Mouse (Mus musculus) mammary gland, adult 2 months (tissue): ENCODE results near the gene Ifi205. TPM values are rescaled to one million over a fixed set of nuclear protein-coding genes. Genes with fewer than 3 reads are reported as not detected.

Source experiments
- polyA plus RNA-seq: library from polyadenylated mRNA; depleted of rRNA; stranded (reverse); fragments of >200 nt; gene quantifications from 2 replicates; pipeline ENCODE4 v1.2.3, GENCODE M21; 2012; ENCODE audit warnings: low replicate concordance; rRNA removed

Gene Ifi205
- 4.2 and 12.6 TPM in 2 replicates for polyA plus RNA-seq

DNA sequence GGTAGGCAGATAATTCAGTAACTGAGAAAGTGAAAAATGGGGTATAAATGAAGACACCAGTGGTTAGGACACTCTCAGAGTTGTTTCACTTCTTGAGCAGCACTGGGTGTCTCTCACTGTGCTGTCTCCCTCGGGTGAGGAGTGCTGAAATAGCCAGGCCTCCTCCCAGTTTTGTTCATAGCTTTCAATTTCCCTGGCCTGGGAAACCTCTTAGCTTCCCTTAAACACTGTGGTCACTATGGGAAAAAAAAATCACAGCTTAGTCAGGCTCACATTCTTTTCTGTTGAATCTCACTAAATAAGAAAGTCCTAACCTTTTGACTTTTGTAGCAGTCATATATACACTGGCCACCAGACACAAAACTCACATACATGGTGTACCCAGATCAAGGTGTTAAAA, at the start of gene Ifi205:
Gene Ifi205 (minus strand): TSS at position 113 of the 400 bp plus-strand sequence.

DNA sequence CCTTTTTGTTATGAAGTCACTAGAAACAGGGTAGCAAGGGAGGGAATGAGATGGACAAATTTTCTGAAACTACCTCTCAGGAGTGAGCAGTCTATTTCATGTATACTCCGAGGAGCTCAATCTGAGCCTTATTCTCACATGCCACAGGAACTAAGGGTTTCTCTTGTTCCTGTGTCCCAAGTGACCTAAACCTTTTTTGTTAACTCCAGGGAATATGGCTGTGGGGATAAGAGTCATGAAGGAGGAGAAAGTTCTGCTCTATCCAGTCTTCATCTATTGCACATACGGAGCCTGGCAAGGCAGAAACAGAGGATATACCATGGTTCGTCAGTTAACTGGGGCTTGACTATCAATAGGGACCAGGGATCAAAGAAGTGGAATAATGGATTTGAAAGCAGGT, 34.7 kb upstream of the Ifi205 start, which contains the start of gene Olfr430:
Gene Olfr430 (plus strand): TSS at position 301 of the 400 bp plus-strand sequence.

DNA sequence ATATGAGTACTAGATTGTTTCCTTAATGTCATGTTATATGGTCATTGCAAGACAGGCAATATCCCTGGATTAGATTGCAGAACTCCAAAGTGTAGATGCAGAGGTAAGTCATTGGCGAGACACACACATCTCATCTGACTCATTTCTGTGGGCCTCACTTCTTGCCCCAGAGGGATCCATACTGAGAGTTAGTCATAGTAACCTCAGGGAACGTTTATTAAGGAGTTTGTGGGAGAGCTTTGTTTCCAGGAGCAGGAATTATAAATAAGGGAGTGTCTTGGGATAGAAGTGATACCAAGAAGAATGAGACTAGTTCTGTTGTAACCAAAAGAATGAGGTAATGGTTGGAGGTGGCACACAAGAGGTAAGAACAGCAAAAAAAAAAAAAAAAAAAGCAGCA, 17.3 kb upstream of the Ifi205 start, which contains the start of gene Olfr432:
Gene Olfr432 (plus strand): TSS at position 313 of the 400 bp plus-strand sequence.

DNA sequence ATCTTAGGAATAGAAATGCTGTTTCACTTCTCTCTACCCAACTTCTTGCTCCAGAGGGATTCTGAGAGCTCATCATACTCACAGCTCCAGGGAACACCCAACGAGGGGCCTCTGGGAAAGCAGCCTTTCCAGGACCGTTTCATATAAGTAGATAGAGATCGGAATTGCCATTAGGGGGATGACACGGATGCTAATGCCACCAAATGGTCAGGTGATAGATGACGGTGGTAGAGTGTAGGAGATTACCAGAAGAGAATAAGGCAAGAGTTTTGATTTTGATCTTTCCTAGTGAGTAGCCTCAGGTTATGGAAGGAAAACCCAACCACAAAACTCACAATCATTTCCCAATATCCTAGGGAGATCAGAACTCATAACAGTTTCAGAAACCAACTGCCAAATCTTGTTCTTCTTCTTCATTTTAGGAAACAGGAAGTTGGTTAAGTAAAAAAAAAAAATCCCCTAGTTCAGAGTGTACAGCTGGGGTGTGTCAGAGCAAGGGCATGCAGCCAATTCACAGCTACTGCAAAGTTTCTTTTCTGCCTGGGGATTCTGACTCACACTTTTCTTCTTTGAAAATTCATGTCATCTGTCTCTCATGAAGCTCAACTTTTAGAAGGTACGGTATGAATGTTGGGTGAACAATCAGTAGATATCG, 9.0 kb upstream of the Ifi205 start, which contains the start of gene Olfr433:
Gene Olfr433 (plus strand): TSS at position 183 of the 655 bp plus-strand sequence.

DNA sequence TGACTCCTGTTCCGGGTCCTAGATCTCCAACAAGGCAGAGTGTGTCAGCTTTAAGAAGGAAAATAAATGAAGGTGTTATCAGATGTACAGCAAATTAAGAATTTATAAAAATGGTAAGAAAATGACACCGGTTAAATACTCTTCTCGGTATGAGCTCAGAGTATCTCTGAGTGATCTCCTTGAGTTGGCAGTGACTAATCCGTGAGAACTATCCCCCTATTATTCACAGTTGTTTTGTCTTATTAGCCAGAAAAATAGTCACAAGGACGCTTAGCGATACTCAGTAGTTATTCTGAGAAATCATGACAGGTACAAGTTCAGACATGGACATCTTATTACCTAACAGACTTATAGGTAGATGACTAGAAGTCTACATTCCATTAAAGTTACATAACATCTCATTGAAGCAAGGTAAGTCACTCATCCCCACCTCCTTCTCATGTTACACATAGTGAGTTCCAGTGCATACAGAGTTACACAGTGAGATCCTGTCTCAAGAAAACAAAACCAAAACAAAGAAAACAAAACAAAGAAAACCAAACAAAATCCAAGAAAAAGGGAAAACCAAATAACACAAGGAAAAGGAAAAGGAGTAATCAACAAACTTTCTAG, 48.8 kb downstream of the Ifi205 start, which contains the start of gene Ifi202b:
Gene Ifi202b (minus strand): TSS at position 51 of the 612 bp plus-strand sequence.

Other genes starting within 250 kb of the Ifi205 start
- 2.0 and 4.2 TPM in 2 replicates for gene Ifi211, start 118.8 kb downstream of the Ifi205 start, polyA plus RNA-seq
- gene Mndal, start 89.3 kb downstream of the Ifi205 start, polyA plus RNA-seq = 8.0 and 19.3 TPM in 2 replicates
- 17.8 and 37.0 TPM in 2 replicates for gene Ifi203, start 89.1 kb downstream of the Ifi205 start, polyA plus RNA-seq
- 0.17 and 0.56 TPM in 2 replicates for gene Ifi202b, start 49.1 kb downstream of the Ifi205 start, polyA plus RNA-seq
- 0.70 TPM in 2 replicates for gene Olfr433, start 8.9 kb upstream of the Ifi205 start, polyA plus RNA-seq
- gene Olfr432, start 17.4 kb upstream of the Ifi205 start, polyA plus RNA-seq = 0.29 and 0.46 TPM in 2 replicates
- not detected in 2 replicates for gene Olfr430, start 34.8 kb upstream of the Ifi205 start, polyA plus RNA-seq
- gene Olfr429, start 52.5 kb upstream of the Ifi205 start, polyA plus RNA-seq = not detected in 2 replicates
- gene Olfr427, start 65.1 kb upstream of the Ifi205 start, polyA plus RNA-seq = not detected in 2 replicates
- not detected in 2 replicates for gene Olfr231, start 89.4 kb upstream of the Ifi205 start, polyA plus RNA-seq
- gene Olfr424, start 99.7 kb upstream of the Ifi205 start, polyA plus RNA-seq = not detected in 2 replicates
- gene Olfr420, start 123.8 kb upstream of the Ifi205 start, polyA plus RNA-seq = not detected in 2 replicates
- 0.10 TPM in 1 of 2 replicates, not detected in the other for gene Spta1, start 141.0 kb upstream of the Ifi205 start, polyA plus RNA-seq
- gene Olfr419, start 220.3 kb upstream of the Ifi205 start, polyA plus RNA-seq = not detected in 2 replicates